Mouse (Mus musculus) liver, adult 2 months (tissue): ENCODE measurements at regions not wholly inside any gene's neighbourhood (a gene's known extent, or its start where the extent isn't known, plus 50 kb on each side); places are given as distances from the start of the nearest gene placed in this dataset.

ENCODE experiments used
- CTCF ChIP-seq: fragments of 200-500 bp; IDR thresholded peaks from 2 replicates; pipeline ENCODE4 v1.5.1; 2011; ENCODE audit warnings: low read depth, low read length, control low read depth
- POLR2A ChIP-seq: fragments of 200-500 bp; IDR thresholded peaks from 2 replicates; pipeline ENCODE4 v1.6.1; 2011; ENCODE audit warnings: low read length, control low read depth; ENCODE audit not compliant: insufficient read depth; ENCODE audit errors: extremely low read depth

- TF ChIP-seq CTCF (no peak), POLR2A (no peak)
Observed at GRCm38 (mm10) chr4:75115887-75116286, 162.2 kb downstream of the Dmac1 start.
